Mouse (Mus musculus): Measurements from ENCODE around the gene Clmp.

Clmp gene

DNA sequence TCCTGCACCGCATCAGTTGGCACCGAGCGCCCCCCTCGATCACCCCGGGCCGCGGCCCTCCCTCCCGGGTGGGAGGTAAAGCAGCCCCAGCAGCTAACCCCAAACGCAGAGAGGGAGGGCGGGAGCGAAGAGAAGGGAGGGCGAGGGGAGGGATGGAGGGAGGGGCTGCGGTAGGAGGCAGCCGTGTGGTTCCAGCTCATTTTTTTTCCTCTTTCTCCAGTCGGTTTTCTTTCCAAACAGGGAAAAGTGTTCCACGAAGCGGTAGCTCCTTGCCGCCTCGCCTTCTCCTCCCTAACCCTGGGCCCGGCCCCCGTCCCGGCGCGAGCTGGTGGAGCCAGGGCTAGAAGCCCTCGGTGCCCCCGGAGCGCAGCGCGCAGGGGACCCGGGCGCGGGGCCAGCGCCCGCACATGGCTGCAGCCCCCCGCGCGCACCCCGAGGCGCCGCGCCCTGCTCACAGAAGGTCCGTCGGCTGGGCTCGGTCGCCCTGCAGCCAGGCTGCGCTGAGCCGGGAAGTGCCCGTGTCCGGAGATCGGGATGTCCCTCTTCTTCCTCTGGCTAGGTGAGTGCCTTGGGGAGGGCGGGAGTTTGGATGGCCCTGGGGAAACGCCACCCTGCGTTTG, at the start of gene Clmp:
TSS of gene Clmp (plus strand) at position 162 of the 620 bp plus-strand sequence.
- peak; percentile 76 for DNase-seq (ENCODE audit: low read depth)

DNA sequence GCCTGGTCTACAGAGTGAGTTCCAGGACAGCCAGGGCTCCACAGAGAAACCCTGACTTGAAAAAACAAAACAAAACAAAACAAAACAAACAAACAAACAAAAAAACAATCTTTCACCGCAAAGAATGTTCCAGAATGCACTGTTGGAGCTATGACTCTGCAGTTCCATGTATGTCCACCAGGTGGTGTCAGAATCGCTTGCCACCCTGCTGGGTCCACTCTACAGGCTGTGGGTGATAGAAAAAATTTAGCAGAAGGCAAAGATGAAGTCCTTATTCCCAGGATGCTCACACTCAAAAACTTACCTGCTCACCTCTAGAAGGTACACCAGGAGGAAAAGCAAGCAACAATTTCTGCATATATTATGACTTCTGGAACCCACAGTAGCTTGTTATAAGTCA, 49.7 kb upstream of the Clmp start:
- peak; percentile 81 for DNase-seq (ENCODE audit: low read depth)

DNA sequence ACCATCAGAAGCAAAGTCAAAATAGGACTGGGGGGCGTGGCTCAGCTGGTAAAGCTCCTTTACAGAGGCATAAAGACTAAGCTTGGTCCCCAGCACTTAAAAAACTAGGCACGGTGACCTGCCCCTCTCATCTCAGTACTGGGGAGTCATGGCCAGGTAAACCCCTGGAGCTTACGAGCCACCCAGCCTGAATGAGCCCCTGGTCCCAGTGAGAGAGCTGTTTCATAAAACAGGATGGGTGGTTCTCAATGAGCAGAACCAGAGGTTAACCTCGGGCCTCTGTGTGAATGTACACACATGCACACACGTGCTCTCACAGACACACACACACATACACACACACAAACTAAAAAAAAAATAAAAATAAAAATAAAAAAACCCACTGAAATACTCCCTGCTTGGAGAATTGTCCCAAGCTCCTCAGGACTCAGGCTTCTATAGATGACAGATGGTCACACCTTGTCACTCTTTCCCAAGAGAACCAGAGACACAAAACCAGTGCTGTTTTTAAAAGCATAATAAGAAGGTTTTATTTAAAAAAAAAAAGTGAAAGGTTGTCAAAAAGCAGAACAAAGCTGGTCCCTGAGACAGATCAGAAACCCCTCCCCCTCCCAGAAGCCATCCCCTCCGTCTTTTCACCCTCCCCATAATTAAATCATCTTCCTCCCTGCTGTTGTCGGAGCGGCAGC, 47.9 kb upstream of the Clmp start:
- DNase-seq (ENCODE audit: low read depth), result no peak

DNA sequence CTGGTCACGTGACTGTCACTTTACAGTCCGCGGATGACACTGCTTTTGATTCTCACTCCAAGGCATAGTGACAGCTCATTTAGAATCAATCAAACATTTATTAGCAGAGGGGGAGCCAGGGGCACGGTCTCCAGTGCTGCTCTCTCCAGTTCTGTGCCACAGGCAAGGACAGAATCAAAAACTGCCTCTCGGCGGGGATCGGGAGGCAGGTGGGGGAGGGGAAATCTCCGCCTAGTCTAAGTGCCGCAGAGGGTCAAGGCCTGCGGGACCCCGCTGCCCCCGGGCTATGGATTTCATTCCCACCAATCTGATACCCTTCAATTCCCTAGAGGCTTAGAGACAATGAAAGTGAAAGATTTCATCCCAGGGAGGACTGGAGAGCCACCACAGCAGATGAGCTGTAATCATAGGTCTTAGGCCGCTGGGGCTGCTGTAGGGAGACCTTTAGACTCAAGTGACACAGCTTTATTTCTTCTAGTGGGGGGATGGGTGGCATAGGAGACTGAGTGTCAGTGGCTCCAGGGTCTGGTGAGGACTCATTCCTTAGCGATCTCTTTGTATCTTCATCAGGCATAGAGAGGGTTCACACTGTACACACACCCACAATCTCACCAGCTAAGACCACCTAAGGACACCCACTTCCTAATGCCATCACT, 47.2 kb upstream of the Clmp start:
- DNase-seq (ENCODE audit: low read depth), result no peak

DNA sequence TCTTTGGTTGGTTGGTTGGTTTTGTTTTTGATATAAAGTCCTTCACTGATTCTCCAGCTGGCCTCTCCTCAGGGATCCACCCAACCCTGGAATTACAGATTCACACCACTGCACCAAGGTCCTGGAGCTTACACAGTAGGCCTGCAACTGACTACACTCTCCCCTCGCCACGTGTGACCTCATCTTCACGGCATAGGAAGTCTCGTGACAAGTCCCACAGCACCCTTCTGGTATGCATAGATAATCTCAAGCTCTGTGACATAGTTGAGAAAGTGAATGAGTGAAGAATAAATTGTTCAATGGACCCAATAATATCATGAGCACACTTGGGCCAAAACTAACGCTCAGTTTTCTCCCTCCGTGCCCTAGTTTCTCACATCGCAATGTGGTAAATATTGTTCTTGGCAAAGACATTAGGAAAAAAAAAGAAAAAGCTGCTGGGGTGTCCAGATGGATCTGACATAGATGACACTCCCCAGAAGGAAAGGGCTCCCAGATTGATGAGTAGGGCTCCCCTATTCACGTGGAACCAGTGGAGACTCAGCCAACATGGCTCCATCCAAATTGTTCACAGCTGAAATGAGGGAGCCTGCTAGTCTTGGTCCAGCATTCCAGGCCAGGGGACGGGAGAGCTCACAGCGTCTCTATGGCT, 46.1 kb upstream of the Clmp start:
- DNase-seq (ENCODE audit: low read depth), result no peak

DNA sequence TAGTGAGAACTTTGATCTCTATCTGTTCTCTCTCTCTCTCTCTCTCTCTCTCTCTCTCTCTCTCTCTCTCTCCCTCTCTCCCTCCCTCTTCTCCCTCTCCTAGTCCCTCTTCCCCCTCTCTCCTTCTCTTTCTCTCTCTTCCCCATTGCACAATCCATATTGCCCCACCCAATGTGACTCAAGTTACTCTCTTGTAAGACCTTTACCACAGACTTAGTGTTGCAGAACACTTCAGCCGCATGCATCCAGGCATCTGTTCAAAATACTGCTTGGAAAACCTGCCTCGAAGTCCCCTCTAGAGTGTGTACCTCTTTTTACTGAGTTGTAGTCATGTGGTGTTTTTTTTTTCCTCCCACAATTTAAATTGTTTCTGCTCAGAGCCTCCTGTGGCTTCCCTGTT, 44.4 kb upstream of the Clmp start:
- peak; percentile 63 for DNase-seq (ENCODE audit: low read depth)

DNA sequence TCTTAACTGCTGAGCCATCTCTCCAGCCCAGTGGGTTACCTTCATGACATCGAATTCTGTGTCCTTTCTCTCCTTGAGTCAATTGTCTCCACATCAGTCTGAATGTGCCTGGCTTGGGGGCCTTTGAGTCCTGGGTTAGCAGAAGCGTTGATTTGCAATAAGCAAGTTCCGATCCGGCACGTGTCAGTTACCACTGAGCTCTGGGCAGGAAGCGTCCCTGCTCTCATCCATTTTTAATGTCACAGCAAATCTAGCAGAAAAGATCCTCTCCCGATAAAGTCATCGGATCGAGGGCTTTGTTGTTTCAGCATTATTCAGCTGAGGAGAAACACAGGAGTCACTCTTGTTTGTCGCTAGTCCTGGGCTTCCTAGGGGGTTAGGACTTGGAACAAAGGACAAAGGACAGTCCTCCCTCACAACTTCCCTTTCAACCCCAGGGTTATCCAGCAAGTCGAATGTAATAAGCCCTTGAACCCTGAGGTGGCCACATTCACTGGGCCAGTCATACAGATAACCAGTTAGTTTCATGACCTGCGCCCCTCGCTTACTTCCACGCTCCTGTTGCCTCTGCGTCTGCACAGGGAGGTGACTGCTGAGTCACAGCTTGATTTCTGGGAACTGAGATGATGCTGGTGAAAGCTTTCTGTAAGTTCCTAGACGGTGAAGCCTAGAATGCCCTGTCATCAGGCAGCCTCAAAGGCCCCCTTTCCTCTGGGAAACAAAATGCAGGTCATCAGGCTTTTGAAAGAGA, 43.1 kb upstream of the Clmp start:
- no peak for DNase-seq (ENCODE audit: low read depth)

DNA sequence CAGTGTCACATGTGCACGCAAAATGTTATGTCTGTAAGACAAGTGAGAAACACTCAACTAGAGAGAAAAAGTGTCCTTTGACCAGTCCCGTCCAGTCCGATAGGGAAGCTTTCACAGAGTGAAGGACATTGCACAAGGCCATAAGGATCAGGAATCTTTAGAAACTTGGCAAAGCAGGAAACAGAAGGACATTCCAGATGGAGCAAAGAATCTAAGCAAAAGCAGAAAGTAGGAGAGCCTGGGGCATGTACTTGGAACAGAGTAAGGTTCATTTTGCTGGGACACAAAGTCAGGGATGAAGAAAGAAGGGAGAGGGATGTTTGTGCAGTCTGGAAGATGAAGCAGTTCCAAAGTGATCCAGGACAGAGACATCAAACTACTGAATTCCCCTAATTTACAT, 36.3 kb upstream of the Clmp start:
- DNase-seq (ENCODE audit: low read depth), result no peak

DNA sequence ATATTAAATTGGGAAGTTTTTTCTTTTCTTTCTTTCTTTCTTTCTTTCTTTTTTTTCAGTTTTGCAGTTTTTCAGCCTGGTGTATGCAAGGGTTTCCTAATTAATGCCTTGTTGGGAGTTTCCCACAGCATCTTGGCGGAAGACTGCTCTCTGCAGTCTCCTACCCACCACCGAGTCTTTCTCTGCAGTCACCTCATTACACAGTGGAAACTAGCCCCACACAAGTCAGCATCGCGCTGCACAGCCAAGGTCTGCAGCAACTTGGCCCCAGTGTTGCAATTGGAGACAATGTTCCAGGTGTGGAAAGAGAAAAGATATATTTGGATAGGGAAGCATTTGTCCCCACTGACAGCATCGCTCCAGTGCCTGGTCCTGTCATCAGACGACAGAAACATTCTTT, 35.8 kb upstream of the Clmp start:
- DNase-seq (ENCODE audit: low read depth), result no peak

DNA sequence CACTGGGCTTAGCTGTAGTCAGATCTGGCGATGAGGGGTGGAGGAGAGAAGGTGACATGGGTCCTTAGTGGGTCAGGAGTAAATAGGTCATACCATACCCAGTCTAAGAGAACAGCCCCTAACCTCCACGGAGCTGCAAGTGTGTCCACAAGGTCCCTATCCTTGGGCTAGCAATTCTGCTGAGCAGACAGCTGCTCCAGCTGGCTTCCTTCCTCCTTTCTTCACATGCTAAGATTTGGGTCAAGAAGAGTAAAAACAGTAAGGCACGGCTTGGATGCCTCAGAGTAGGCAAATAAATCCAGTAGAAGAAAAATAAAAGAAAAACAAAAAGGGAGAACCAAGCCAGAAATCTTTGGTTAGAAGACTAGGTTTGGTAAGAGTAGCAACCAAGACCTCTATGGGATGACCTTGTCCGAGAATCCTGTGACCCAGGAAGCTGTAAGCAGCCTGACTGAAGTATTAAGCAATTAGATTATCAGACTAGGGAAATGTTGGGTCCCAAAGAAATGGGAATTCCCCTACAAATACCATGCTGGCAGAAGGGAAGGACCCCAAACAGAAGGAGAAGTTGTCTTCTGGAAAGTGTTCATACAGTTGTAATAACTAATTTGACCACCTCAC, 34.4 kb upstream of the Clmp start:
- no peak for DNase-seq (ENCODE audit: low read depth)

DNA sequence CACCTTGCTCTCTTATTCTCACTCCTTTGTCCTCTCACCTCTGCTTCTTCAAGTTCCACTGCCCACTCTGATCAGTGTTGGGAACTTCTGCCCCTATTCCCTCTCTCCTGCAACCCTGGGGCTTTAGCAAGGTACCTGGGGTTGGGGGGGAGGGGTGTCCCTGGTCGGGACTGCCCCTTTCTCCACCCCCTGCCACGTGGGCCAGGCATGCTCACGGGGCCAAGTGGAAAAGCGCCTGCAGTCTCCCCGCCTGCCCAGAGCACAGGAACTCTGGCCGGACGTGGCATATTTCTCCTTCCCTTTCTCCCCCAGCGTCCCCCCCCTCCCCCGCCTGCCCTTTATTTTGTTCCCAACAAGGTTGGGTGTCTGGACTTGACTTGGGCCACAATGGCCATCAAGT, 33.0 kb upstream of the Clmp start:
- DNase-seq (ENCODE audit: low read depth), result no peak

DNA sequence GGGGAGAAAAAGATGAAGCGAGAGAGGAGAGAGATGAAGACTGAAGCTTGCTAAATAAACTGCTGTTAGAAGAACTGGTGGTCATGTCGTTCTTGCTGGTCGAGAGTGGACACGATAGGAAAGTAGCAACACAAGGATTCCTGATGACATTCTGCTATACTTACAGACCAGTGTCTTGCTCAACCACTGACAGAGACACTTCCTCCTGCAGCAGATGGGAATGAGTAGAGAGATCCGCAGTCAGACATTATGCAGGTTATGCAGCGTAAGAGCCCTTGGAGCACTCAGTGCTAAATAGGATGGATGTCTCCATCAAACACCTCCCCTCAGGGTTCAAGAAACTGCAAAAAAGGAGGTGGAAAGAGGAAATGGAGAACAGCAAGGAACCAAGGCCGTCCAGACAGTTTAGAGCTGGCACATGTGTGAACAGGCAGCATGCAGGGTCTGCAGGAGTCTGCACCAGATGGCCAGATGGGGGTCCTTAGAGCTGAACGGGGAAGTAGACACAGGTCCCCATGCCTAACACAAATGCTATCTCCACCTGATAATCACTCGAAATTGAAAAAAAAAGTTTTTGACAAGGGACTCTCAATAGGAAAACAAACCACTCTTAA, 19.5 kb upstream of the Clmp start:
- no peak for DNase-seq (ENCODE audit: low read depth)

DNA sequence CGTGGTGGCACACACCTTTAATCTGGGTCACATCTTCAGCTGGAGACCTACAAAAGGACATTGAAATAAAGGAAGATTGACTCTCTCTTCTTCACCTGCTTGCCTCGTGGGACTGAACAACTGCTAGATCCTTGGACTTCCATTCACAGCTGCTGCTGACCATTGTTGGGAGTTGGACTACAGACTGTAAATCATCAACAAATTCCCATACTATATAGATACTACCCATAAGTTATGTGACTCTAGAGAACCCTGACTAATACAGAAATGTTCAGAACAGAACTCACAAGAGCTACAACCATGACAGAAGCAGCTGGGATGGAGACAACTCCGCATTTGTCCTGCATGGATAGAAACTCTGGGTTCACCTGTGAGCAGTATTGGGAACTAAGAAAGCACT, 15.4 kb upstream of the Clmp start, which contains the start of gene Gm21915:
TSS of gene Gm21915 (plus strand) at position 301 of the 400 bp plus-strand sequence.
- no peak for DNase-seq (ENCODE audit: low read depth)

DNA sequence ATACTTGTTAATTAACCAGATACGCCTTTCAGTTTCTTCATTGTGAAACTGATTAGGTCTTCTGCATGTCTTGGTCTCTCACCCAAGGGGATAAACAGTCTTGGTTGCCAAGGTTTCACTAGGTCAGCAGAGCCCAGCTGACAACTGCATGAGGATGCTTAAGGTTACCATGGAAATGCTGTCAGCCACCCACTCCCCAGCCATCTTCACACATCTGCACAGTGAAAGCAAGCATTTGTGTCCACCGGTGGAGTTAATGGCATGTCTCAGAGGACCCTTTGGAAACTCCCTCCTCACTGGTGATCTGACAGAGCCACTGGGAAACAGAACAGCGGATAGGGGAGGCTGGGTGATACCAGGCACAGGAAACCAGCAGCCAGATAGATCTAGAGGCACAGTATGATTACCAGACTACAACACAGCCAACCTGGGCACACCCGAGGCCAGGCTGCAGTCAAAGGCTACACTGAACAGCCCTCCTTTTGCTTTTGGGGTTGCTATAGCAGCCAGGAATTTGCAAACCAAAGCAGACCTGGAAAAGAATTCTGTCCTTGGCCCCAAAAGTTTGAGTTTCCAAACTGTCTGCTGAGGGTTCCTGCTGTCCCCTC, 14.3 kb upstream of the Clmp start:
- no peak for DNase-seq (ENCODE audit: low read depth)

DNA sequence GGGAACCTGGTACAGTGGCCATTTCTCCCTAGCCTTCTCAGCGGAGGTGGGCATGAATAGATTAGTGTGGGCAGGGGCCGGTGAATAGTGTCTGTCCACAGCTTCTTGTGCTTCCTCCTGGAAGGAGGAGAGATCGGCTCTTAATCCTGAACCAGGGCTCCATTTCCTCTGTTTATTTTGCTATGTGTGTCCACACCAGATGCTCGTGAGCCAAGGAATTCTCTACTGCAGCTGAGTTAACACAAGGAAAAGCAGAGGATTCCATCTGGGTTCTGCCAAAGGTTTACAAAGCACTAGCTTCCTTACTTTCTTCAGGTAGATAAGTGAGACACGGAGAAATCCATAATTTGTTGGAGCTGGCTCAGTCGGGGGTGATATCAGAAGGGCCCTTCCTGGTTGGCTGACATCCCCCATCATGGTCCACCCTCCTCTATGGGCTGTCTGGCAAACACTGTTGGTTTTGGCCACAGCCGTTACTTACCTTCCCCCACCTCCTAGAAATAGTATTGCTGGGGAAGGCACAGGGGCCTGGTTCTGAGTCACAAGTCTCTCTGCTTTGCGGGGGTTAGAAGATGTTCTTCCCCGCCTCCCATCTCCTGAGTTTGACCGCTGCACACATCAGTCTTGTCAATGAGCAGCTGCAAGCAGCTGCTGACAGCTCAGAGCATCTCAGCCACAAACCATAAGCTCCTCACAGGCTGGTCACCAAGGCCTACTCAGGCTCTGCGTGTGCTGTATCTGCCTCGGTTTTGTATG, 10.4 kb upstream of the Clmp start:
- peak; percentile 66 for DNase-seq (ENCODE audit: low read depth)

DNA sequence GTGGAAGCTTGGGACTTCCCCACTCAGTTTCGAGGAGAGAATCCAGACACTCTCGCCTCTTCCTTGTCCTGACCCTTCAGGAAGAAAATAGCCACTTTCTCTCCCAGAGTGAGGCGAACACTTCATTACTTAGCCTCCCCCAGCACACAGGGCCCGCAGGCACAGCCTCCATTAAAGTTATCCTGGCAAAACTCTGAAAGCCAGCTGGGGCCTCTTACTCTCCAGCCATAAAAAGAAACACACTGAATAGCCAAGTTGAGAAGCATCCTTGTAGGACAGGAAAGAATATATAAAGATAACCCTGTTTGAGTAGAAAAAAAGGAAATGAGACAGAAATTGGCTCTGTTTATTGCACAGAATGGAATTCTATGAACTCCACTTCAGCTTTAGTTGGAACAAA, 7.1 kb upstream of the Clmp start:
- no peak for DNase-seq (ENCODE audit: low read depth)

DNA sequence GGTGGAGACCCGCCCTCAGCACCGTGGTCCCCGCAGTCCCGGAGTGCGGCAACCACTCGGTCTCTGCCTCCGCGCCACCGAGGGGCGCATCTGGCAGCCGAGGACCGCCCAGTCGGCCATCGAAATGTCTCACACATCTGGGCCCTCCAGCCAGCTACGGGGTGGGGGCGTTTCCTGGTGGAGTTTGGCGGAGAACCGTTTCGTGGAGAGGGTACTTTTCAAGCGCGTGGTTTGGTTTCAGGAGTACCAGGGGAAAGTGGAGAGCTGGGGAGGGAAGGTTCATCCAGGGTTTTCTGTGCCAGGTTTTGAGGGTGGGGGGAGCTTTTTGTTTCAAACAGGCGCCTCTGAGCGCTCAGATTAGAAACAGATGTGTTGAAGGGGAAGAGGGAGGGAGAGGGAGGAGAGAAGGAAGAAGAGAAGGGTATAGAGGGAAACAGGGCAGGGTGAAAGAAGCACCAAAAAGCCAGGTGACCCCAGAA, 698 bp downstream of the Clmp start:
- peak; percentile 82 for DNase-seq (ENCODE audit: low read depth)

DNA sequence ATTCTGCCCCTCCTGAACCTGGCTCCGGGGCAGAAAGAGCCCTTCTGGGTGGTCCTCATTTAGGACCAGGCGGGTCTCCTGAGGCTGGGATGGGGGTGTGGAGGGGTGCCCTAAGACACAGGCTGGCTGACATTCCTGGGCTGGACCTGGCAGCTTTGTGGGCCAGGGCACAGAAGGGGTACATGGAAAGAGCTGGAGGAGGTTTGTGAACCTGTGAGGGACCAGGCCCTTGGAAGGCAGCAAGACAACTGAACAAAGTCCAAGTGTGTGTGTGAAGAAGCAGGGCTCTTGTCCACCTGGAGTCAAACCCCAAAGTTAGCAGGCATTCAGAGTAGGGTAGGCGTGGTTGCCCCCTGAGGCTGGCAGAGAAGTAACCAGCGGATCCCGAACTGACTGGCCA, 1.3 kb downstream of the Clmp start:
- DNase-seq (ENCODE audit: low read depth), result no peak

DNA sequence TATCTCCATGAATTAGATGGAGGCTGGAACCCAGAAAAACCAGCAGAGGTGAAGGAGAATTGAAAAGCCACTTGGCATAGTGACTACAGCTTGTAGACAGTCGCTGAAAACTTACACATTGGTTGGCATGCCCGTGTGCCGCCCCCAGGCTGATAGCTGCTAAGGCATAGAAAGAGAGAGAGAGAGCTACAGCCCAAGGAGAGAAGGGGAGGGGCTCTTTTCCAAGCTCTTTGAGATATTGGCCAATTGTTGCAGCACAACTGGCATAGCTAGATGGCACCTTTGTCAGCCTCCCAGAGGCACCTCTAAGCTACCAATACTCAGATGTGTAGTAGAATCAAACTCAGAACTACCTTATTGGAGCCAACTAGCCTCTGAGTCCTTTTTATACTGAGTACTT, 1.8 kb downstream of the Clmp start:
- no peak for DNase-seq (ENCODE audit: low read depth)

DNA sequence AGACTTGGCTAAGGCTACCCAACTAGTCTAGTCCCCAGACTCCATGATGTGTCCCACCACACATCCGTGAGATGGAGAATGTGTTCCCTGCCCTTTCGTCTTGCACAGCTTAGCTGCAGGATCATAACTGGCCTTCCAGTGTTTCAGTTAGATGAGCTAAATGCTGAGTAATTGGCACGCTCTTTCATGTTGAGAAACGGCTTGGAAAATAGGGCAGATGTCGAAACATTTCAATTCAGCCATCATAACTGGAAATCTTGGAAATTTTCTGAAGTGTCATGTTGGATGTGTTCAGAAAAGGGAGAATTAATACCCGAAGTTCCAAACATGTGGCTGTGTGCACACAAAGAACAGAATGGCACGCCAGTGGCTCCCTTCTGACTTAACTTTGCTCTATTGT, 4.7 kb downstream of the Clmp start:
- DNase-seq (ENCODE audit: low read depth), result peak; percentile 58
